Mouse (Mus musculus): ENCODE results near the gene Rtp1. TPM values are rescaled to one million over a fixed set of nuclear protein-coding genes. Genes with fewer than 3 reads are reported as not detected.

The Rtp1 gene
- polyA plus RNA-seq, 1 experiment, result 0.04 TPM

GRCm38 (mm10) chr16:23482218-23482617 lies 53.3 kb downstream of the Rtp1 start:
- Histone ChIP-seq H3K4me3 (ENCODE audit: control insufficient read depth, insufficient read depth, low read length) (no peak overlapping the region), H3K4me1 (replicated peaks; ENCODE audit: control insufficient read depth, insufficient read depth, low read length) (no peaks in the 10 kb centered on the region), H3K27me3 (ENCODE audit: control insufficient read depth, insufficient read depth, low read length) (no peaks in the 10 kb centered on the region), H3K36me3 (ENCODE audit: control insufficient read depth, insufficient read depth, low read length) (no peaks in the 10 kb centered on the region), H3K27ac (ENCODE audit: control insufficient read depth, insufficient read depth, low read length) (no peak overlapping the region)
- TF ChIP-seq CTCF (IDR thresholded peaks at IDR 0.05; ENCODE audit: borderline replicate concordance, control insufficient read depth, extremely low read depth, insufficient read depth, low read length, poor library complexity) (no peak), POLR2A (IDR thresholded peaks at IDR 0.05; ENCODE audit: control insufficient read depth, extremely low read depth, insufficient read depth, low read length, poor library complexity) (no peak)
- WGBS, result 93% methylated on average over 3 of the region's 3 CpGs
- DNase-seq, result no peak

- Histone ChIP-seq H3K27me3 (ENCODE audit: control insufficient read depth, insufficient read depth, low read length) (no peaks in the 10 kb centered on the region), H3K4me3 (ENCODE audit: control insufficient read depth, insufficient read depth, low read length) (no peak overlapping the region), H3K4me1 (replicated peaks; ENCODE audit: control insufficient read depth, insufficient read depth, low read length) (no peaks in the 10 kb centered on the region), H3K27ac (ENCODE audit: control insufficient read depth, insufficient read depth, low read length) (no peak overlapping the region), H3K36me3 (ENCODE audit: control insufficient read depth, insufficient read depth, low read length) (no peaks in the 10 kb centered on the region)
- no peak for TF ChIP-seq CTCF (IDR thresholded peaks at IDR 0.05; ENCODE audit: borderline replicate concordance, control insufficient read depth, extremely low read depth, insufficient read depth, low read length, poor library complexity)
- no peak for TF ChIP-seq POLR2A (IDR thresholded peaks at IDR 0.05; ENCODE audit: control insufficient read depth, extremely low read depth, insufficient read depth, low read length, poor library complexity)
- no peak for DNase-seq
- WGBS, result 95% methylated on average over 12 of the region's 12 CpGs
Observed at GRCm38 (mm10) chr16:23482846-23483245, 53.9 kb downstream of the Rtp1 start.

DNA sequence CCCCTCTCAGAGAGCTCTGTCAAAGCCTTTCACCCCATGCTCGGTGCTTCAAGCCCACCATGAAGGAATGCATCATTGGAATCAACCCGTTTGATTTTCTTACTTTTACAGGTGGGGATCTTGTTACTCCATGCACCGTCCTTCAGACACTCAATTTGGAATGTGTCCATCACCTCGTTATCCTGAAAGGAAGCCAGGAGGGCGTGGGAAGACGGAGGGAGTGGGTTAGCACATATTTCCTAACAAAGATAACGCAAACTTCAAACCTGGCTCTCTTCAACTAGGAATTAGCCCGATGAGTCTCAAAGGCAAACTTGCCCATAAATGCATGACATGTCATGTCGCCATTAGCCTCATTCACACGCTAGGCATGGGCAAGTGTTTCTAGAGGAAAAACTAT lies 54.4 kb downstream of the Rtp1 start:
- WGBS, result 93% methylated on average over 10 of the region's 10 CpGs
- no peak for DNase-seq
- Histone ChIP-seq H3K4me1 (replicated peaks; ENCODE audit: control insufficient read depth, insufficient read depth, low read length) (no peaks in the 10 kb centered on the region), H3K4me3 (ENCODE audit: control insufficient read depth, insufficient read depth, low read length) (no peak overlapping the region), H3K27me3 (ENCODE audit: control insufficient read depth, insufficient read depth, low read length) (no peaks in the 10 kb centered on the region), H3K36me3 (ENCODE audit: control insufficient read depth, insufficient read depth, low read length) (no peaks in the 10 kb centered on the region), H3K27ac (ENCODE audit: control insufficient read depth, insufficient read depth, low read length) (no peak overlapping the region)
- no peak for TF ChIP-seq CTCF (IDR thresholded peaks at IDR 0.05; ENCODE audit: borderline replicate concordance, control insufficient read depth, extremely low read depth, insufficient read depth, low read length, poor library complexity)
- TF ChIP-seq POLR2A (IDR thresholded peaks at IDR 0.05; ENCODE audit: control insufficient read depth, extremely low read depth, insufficient read depth, low read length, poor library complexity), result no peak

Other genes with a start within 250 kb of the Rtp1 start
- 30.7 and 33.2 TPM in 2 replicates for gene St6gal1, start 204.4 kb upstream of the Rtp1 start, polyA plus RNA-seq (2012; rRNA removed)
- gene Rtp4, start 91.2 kb downstream of the Rtp1 start, polyA plus RNA-seq (2012; rRNA removed), result 35.0 and 39.1 TPM in 2 replicates
- gene Masp1, start 91.7 kb downstream of the Rtp1 start, polyA plus RNA-seq (2012; rRNA removed), result 0.80 and 0.85 TPM in 2 replicates

All from thymus, adult 2 months (tissue).